Mouse (Mus musculus): ENCODE results near the gene Dennd2d.

DNA sequence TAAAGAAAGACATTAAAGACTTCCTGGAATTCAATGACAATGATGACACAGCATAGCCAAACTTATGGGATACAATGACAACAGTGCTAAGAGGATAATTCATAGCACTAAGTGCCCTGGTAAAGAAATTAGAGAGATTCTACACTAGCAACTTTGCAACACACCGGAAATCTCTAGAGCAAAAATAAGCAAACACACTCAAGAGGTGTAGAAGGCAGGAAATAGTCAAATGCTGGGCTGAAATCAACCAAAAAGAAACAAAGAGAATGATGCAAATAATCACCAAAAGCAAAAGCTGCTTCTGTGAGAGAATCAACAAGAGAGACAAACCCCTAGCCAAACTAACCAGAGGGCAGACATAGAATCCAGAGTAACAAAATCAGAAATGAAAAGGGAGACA, 40.5 kb downstream of the Dennd2d start:
- TF ChIP-seq CTCF (IDR thresholded peaks at IDR 0.05; ENCODE audit: borderline replicate concordance, extremely low read depth, insufficient read depth, insufficient read length) (no peak), POLR2A (IDR thresholded peaks at IDR 0.05; ENCODE audit: borderline replicate concordance, extremely low read depth, insufficient read depth, insufficient read length, poor library complexity, severe bottlenecking) (no peak)
